Mouse (Mus musculus) lung, embryonic 15.5 days (tissue): ENCODE data around the gene Scaf11. TPM values are rescaled to one million over a fixed set of nuclear protein-coding genes. Genes with fewer than 3 reads are reported as not detected.

ENCODE experiments used
- ATAC-seq: fragments of 200-750 bp; cut with Nextera tagmentation; 2 replicates; pipeline ENCODE4 v1.8.0; 2017; ENCODE audit warnings: moderate number of reproducible peaks, borderline replicate concordance; ENCODE audit not compliant: low FRiP score, low TSS enrichment; ENCODE audit errors: extremely low read depth
- H3K27ac ChIP-seq: fragments of 300-500 bp; sonication (generic); 2 replicates; pipeline ENCODE4 v1.5.1; 2015; ENCODE audit warnings: moderate library complexity, mild to moderate bottlenecking, inconsistent platforms
- H3K27me3 ChIP-seq: fragments of 300-500 bp; sonication (generic); 2 replicates; pipeline ENCODE4 v1.6.1; 2015; ENCODE audit warnings: inconsistent platforms
- H3K36me3 ChIP-seq: fragments of 300-500 bp; sonication (generic); 2 replicates; pipeline ENCODE4 v1.6.1; 2015; ENCODE audit warnings: inconsistent platforms
- H3K4me1 ChIP-seq: fragments of 300-500 bp; sonication (generic); 2 replicates; pipeline ENCODE4 v1.6.1; 2015; ENCODE audit warnings: inconsistent platforms
- H3K4me2 ChIP-seq: fragments of 300-500 bp; sonication (generic); 2 replicates; pipeline ENCODE4 v1.6.1; 2015; ENCODE audit warnings: inconsistent platforms, mild to moderate bottlenecking, moderate library complexity
- H3K4me3 ChIP-seq: fragments of 300-500 bp; sonication (generic); 2 replicates; pipeline ENCODE4 v1.5.1; 2015; ENCODE audit warnings: mild to moderate bottlenecking, inconsistent platforms
- H3K9ac ChIP-seq: fragments of 300-500 bp; sonication (generic); 2 replicates; pipeline ENCODE4 v1.6.1; 2015; ENCODE audit warnings: inconsistent platforms
- H3K9me3 ChIP-seq: fragments of 300-500 bp; sonication (generic); 2 replicates; pipeline ENCODE4 v1.6.1; 2016; ENCODE audit warnings: inconsistent platforms
- WGBS: fragments of 180-500 bp; shearing (Covaris S2); methylation state at CpG from one replicate; pipeline ENCODE4 v1.1.7; 2015; 5-methylcytosine and 5-hydroxymethylcytosine counted together
- polyA plus RNA-seq: library from polyadenylated mRNA; unstranded; fragments of >200 nt; fragmentation: Nextera tagmentation; extraction: Ambion mirVana; gene quantifications from 2 replicates; pipeline ENCODE4 v1.2.1, GENCODE M21; 2015

The Scaf11 gene
- polyA plus RNA-seq, 1 experiment from 2014 or later: 93.5 TPM

- H3K4me3 ChIP-seq: no peak overlapping the region
- no peak overlapping the region for H3K27ac ChIP-seq
- no peaks in the 10 kb centered on the region for H3K27me3 ChIP-seq
- H3K4me1 ChIP-seq: peaks cover 19% of the 10 kb centered on the region
- H3K4me2 ChIP-seq: no peak overlapping the region
- H3K36me3 ChIP-seq: no peaks in the 10 kb centered on the region
- no peak for ATAC-seq
- no peaks in the 10 kb centered on the region for H3K9me3 ChIP-seq
- no peak overlapping the region for H3K9ac ChIP-seq
- WGBS: 85% methylated on average over 3 of the region's 3 CpGs
Measured at GRCm38 (mm10) chr15:96462611-96463010, 2.0 kb upstream of the Scaf11 start.

- Histone ChIP-seq H3K9me3 (no peaks in the 10 kb centered on the region), H3K4me2 (peak overlapping the region; percentile 81), H3K4me1 (peaks cover 25% of the 10 kb centered on the region), H3K9ac (peak overlapping the region; percentile 81), H3K4me3 (peak overlapping the region; percentile 93), H3K27me3 (no peaks in the 10 kb centered on the region), H3K36me3 (no peaks in the 10 kb centered on the region), H3K27ac (peak overlapping the region; percentile 96)
- ATAC-seq: peak; percentile 14; the same call in 1 of the 2 replicates
- 7% methylated on average over 22 of the region's 22 CpGs for WGBS
Measured at GRCm38 (mm10) chr15:96461541-96462512, 1.2 kb upstream of the Scaf11 start.

GRCm38 (mm10) chr15:96460451-96460729 is 253 bp downstream of the Scaf11 start:
- peak overlapping the region; percentile 89 for H3K9ac ChIP-seq
- H3K27ac ChIP-seq: peak overlapping the region; percentile 100
- peaks cover 38% of the 10 kb centered on the region for H3K4me1 ChIP-seq
- H3K9me3 ChIP-seq: no peaks in the 10 kb centered on the region
- ATAC-seq: no peak
- H3K4me3 ChIP-seq: peak overlapping the region; percentile 93
- H3K27me3 ChIP-seq: no peaks in the 10 kb centered on the region
- H3K4me2 ChIP-seq: peak overlapping the region; percentile 64
- no peaks in the 10 kb centered on the region for H3K36me3 ChIP-seq
- WGBS: under 1% methylated on average over 41 of the region's 50 CpGs

DNA sequence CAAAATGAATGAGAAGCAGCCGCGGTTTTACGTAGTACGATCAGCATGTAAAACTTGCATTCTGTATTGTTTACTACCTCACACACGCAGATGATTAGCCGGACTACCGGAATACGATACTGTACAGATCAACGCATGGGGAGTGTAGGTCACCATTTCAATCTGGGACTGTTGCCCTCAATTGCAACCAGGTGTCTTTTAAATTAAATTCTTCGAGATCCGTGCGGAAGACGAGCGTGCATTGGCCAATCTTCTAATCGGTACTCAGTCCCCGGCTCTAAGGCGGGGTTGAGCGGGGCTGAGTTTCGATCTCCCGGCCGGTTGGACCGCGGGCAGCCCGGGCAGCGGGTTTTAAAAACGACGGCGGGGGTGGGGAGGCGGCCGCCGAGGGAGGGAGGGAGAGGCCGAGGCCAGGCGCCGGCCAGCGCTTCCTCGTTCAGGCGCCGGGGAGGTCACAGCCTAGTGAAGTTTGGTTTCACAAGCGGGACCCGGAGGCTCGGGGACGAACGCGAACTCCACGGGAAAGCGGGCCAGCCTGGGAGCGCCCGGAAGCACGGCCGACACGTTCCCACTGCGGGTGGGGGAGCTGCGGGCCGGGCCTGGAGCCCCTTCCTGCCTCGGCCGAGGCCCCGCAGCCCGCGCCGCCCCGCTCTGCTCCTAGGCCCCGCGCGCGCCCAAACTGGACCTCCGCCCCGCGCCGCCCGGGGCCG is 747 bp downstream of the Scaf11 start:
- Histone ChIP-seq H3K9ac (peak overlapping the region; percentile 89), H3K4me2 (peak overlapping the region; percentile 64), H3K4me3 (peak overlapping the region; percentile 93), H3K27me3 (no peaks in the 10 kb centered on the region), H3K4me1 (peaks cover 38% of the 10 kb centered on the region), H3K36me3 (no peaks in the 10 kb centered on the region), H3K9me3 (no peaks in the 10 kb centered on the region), H3K27ac (peak overlapping the region; percentile 100)
- WGBS: under 1% methylated on average over 66 of the region's 71 CpGs
- ATAC-seq: peak; percentile 66

DNA sequence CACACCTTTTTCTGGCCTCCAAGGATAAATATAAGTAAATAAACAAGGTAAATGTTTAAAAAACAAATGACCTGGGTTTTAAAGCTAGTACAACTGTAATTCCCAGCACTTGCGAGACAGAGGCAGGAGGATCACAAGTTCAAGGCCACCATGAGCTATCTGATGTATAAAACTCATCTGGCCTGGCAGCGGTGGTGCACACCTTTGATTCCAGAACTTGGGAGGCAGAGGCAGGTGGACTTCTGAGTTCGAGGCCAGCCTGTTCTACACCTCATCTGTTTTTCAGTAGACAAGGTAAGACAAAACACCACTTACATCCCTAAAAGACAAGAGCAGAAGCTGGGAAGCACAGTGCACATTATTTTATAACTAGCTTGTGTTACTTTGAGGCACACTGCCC is 2.4 kb downstream of the Scaf11 start:
- no peak overlapping the region for H3K9ac ChIP-seq
- no peaks in the 10 kb centered on the region for H3K36me3 ChIP-seq
- no peak for ATAC-seq
- H3K27ac ChIP-seq: no peak overlapping the region
- H3K4me3 ChIP-seq: no peak overlapping the region
- H3K9me3 ChIP-seq: no peaks in the 10 kb centered on the region
- no peaks in the 10 kb centered on the region for H3K27me3 ChIP-seq
- WGBS: 86% methylated on average over 3 of the region's 3 CpGs
- peaks cover 38% of the 10 kb centered on the region for H3K4me1 ChIP-seq
- H3K4me2 ChIP-seq: no peak overlapping the region

GRCm38 (mm10) chr15:96457338-96457664 is 3.3 kb downstream of the Scaf11 start:
- no peak overlapping the region for H3K9ac ChIP-seq
- no peaks in the 10 kb centered on the region for H3K36me3 ChIP-seq
- WGBS: 62% methylated on average over 3 of the region's 3 CpGs
- H3K9me3 ChIP-seq: no peaks in the 10 kb centered on the region
- ATAC-seq: no peak
- no peak overlapping the region for H3K27ac ChIP-seq
- H3K4me1 ChIP-seq: peaks cover 38% of the 10 kb centered on the region
- H3K4me2 ChIP-seq: no peak overlapping the region
- no peak overlapping the region for H3K4me3 ChIP-seq
- H3K27me3 ChIP-seq: no peaks in the 10 kb centered on the region

GRCm38 (mm10) chr15:96456651-96457337 is 3.8 kb downstream of the Scaf11 start:
- WGBS: 68% methylated on average over 5 of the region's 5 CpGs
- Histone ChIP-seq H3K27me3 (no peaks in the 10 kb centered on the region), H3K4me1 (peaks cover 35% of the 10 kb centered on the region), H3K36me3 (peaks cover 3% of the 10 kb centered on the region; the same call in 1 of the 2 replicates), H3K9me3 (no peaks in the 10 kb centered on the region), H3K4me3 (no peak overlapping the region), H3K27ac (no peak overlapping the region), H3K4me2 (no peak overlapping the region), H3K9ac (no peak overlapping the region)
- ATAC-seq: no peak

DNA sequence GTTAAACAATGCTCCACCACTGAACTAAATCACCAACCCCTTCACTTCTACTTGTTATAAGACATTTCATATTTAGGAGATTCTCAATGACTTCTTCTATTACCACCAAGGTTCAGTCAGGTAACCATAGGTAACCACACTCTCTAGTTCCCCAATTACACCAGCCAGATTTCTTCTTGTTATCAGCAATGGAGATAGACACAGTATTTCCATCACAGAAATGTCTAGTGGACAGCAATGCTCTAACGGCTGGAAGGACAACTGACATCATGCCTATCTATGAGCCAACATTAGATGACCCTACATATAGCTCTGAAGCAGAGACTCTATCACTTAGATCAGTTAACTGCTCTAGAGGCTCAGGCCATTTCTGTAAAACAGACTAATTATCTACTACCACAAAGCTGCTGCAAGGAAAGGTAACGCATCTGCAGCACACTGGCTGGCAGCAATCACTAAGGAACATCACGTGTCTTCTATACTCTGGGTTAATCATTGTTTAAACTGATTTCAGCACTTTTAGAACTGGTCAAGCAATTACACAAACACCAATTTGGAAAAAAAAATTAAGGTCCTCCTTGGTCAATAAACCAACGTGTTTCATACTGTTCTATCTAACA is 4.9 kb downstream of the Scaf11 start:
- H3K36me3 ChIP-seq: peaks cover 7% of the 10 kb centered on the region; the same call in 1 of the 2 replicates
- H3K4me1 ChIP-seq: peaks cover 35% of the 10 kb centered on the region
- no peak overlapping the region for H3K4me3 ChIP-seq
- no peak overlapping the region for H3K9ac ChIP-seq
- H3K9me3 ChIP-seq: no peaks in the 10 kb centered on the region
- H3K27me3 ChIP-seq: no peaks in the 10 kb centered on the region
- H3K4me2 ChIP-seq: no peak overlapping the region
- no peak for ATAC-seq
- no peak overlapping the region for H3K27ac ChIP-seq
- WGBS: 59% methylated on average over 4 of the region's 4 CpGs

DNA sequence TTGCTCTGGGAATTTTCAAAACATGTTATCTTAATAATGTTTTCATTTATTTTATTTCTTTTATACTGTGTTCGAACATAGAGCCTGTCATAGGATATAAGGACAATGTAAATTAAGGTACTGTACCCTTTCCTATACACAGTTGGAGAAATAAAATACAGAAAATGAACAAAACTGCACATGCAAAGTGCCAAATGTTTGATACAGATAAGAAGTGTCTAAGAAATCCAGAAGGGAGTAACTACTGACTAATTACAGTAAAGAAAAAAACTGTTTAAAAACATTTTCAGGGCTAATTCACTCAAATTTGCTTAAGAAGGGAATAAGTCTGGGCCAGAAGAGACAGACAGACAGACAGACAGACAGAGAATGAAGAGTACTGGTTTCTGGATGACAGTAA is 7.3 kb downstream of the Scaf11 start:
- no peaks in the 10 kb centered on the region for H3K9me3 ChIP-seq
- H3K4me1 ChIP-seq: peaks cover 25% of the 10 kb centered on the region
- no peak overlapping the region for H3K4me3 ChIP-seq
- no peak overlapping the region for H3K9ac ChIP-seq
- 85% methylated on average over 1 of the region's 1 CpGs for WGBS
- H3K36me3 ChIP-seq: peaks cover 11% of the 10 kb centered on the region; the same call in 1 of the 2 replicates
- H3K4me2 ChIP-seq: no peak overlapping the region
- H3K27ac ChIP-seq: no peak overlapping the region
- no peaks in the 10 kb centered on the region for H3K27me3 ChIP-seq
- ATAC-seq: no peak

DNA sequence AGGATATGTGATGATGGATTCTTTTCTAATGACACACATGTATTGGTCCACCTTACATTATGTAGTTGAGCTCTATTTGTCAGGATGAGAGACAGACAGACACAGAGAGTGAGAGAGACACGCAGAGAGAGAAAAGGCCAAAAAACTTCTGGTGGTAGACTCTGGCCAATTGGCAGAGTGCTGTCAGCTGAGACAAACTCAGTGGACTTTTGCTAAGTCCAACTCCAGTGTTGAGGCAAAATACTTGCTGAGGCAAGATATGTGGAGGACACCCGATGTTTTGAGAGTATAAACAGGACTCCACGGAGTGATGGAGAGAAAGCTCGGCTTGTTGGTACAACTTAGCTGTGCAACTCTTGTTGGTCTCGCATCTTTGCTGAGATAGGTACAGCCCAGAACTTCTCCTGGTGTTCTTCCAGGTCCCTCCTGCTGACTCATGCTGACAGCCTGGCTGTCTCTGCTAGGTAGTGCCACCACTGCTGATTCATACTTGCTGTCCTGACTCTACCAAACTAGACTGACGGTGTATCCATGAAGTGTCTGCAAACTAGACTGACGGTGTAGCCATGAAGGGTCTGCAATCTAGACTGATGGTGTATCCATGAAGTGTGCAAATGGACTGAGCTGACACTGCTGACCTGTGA is 11.9 kb downstream of the Scaf11 start:
- ATAC-seq: no peak
- no peaks in the 10 kb centered on the region for H3K27me3 ChIP-seq
- H3K9me3 ChIP-seq: no peaks in the 10 kb centered on the region
- no peaks in the 10 kb centered on the region for H3K4me1 ChIP-seq
- H3K4me3 ChIP-seq: no peak overlapping the region
- no peak overlapping the region for H3K27ac ChIP-seq
- H3K36me3 ChIP-seq: peaks cover 26% of the 10 kb centered on the region; the same call in 1 of the 2 replicates
- WGBS: 87% methylated on average over 7 of the region's 7 CpGs
- H3K9ac ChIP-seq: no peak overlapping the region
- H3K4me2 ChIP-seq: no peak overlapping the region

DNA sequence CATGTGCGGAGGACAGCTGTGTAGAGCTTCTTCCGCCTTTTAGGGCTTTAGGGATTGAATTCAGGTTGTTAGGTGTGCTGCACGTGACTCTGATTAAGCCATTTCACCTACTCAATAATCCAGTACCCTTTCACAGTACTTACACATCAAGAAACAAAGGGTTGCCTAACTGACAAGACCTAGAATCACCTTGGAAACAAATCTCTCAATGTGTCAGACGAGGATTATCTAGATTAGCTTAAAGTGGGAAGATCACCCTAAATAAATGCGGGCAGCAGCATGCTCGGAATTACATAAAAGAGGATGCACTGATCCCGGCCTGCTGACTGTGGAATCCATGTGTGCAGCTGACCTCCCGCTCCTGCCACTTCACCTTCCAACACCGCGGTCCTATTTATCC is 13.9 kb downstream of the Scaf11 start:
- WGBS: 81% methylated on average over 10 of the region's 10 CpGs
- ATAC-seq: no peak

More for the DNA sequence above, 13.9 kb downstream of the Scaf11 start:
- Histone ChIP-seq H3K9me3 (no peaks in the 10 kb centered on the region), H3K4me1 (no peaks in the 10 kb centered on the region), H3K27me3 (no peaks in the 10 kb centered on the region), H3K4me3 (no peak overlapping the region), H3K4me2 (no peak overlapping the region), H3K9ac (no peak overlapping the region), H3K36me3 (peaks cover 28% of the 10 kb centered on the region; the same call in 1 of the 2 replicates), H3K27ac (no peak overlapping the region)
